Mouse (Mus musculus) lung, postnatal 0 days (tissue): ENCODE results near the gene Ncor2.

Experiments used
- CTCF ChIP-seq: IDR thresholded peaks from 2 replicates; pipeline ENCODE4 v1.5.1; 2016; ENCODE audit warnings: antibody characterized with exemption, mild to moderate bottlenecking
- EP300 ChIP-seq: IDR thresholded peaks from 2 replicates; pipeline ENCODE4 v1.6.1; 2016; ENCODE audit warnings: antibody characterized with exemption, mild to moderate bottlenecking, control low read depth

DNA sequence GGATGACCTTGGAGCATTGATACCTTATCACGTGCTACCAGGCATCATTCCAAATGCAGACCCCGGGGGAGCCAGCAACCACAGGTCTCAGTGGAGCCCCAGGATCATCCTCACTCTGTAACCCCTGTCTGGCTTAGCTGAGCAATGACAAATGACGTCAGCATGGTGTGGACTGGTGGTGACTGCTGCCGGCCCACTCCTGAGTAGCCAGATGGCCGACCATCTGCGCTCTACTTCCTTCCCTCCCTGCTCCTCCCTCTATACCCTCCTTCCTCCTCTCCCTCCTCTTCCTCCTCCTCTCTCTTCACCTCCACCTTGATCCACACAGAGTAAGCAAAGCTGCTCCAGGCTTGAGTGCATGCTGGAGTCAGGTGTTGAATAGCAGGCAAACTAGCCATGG is 43.7 kb upstream of the Ncor2 start:
- TF ChIP-seq CTCF (no peak), EP300 (no peak)
